Mouse (Mus musculus): Measurements from ENCODE around the gene Zfand6.

DNA sequence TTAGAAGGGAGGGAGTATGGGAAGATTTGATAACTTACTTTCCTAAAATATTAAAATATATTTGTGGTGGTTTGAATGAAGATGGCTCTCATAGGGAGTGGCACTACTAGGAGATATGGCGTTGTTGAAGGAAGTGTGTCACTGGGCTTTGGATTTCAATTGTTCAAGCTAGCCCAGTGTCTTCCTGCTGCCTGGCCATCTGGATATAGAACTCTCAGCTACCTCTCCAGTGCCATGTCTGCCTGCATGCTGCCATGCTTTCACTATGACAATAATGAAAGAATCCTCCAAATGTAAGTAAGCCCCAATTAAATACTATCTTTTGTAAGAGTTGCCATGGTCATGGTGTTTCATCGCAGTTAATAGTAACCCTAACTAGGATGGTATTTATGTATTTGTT is 40.7 kb downstream of the Zfand6 start:
- no peak for TF ChIP-seq POLR2A (IDR thresholded peaks at IDR 0.05; ENCODE audit: insufficient read depth, low read length)
- TF ChIP-seq CTCF (IDR thresholded peaks at IDR 0.05; ENCODE audit: low read depth, low read length): no peak
- no peak for TF ChIP-seq EP300 (IDR thresholded peaks at IDR 0.05; ENCODE audit: insufficient read depth, low read depth, low read length)
